Mouse (Mus musculus) liver, adult 2 months (tissue): ENCODE data around the gene Meis2.

ENCODE experiments used
- CTCF ChIP-seq: fragments of 200-500 bp; IDR thresholded peaks from 2 replicates; pipeline ENCODE4 v1.5.1; 2011; ENCODE audit warnings: low read depth, low read length, control low read depth
- POLR2A ChIP-seq: fragments of 200-500 bp; IDR thresholded peaks from 2 replicates; pipeline ENCODE4 v1.6.1; 2011; ENCODE audit warnings: low read length, control low read depth; ENCODE audit not compliant: insufficient read depth; ENCODE audit errors: extremely low read depth

GRCm38 (mm10) chr2:115993877-115994276, 71.8 kb downstream of the Meis2 start:
- TF ChIP-seq POLR2A (no peak), CTCF (no peak)
